Mouse (Mus musculus): ENCODE measurements at regions not wholly inside any gene's neighbourhood (a gene's known extent, or its start where the extent isn't known, plus 50 kb on each side); places are given as distances from the start of the nearest gene placed in this dataset.

- TF ChIP-seq POLR2A (IDR thresholded peaks at IDR 0.05; ENCODE audit: insufficient read depth, low read length) (no peak), CTCF (IDR thresholded peaks at IDR 0.05; ENCODE audit: low read depth, low read length) (no peak), EP300 (IDR thresholded peaks at IDR 0.05; ENCODE audit: insufficient read depth, low read depth, low read length) (no peak)
These were observed 98.9 kb upstream of the Irf2bp2 start for GRCm38 (mm10) chr8:126692711-126693110.
